Mouse (Mus musculus) fat pad, adult 2 months (tissue): ENCODE results near the gene Tmem209.
A peak's percentile ranks its signal among the peaks of the same experiment; 100 is the strongest.

Source experiments
- DNase-seq: peaks from one replicate; pipeline ENCODE4 v3.0.0-alpha.2; 2011; ENCODE audit warnings: low read depth, low spot score; ENCODE audit errors: extremely low read depth

Gene Tmem209

GRCm38 (mm10) chr6:30509265-30510239 lies at the start of gene Tmem209, which contains the start of gene Ssmem1:
TSS of gene Tmem209 (minus strand) at chr6:30509783.
TSS of gene Ssmem1 (plus strand) at chr6:30509849.
- DNase-seq, result peak; percentile 62

- no peak for DNase-seq
Measured at GRCm38 (mm10) chr6:30556080-30556479, 46.5 kb upstream of the Tmem209 start.

- DNase-seq, result no peak
Measured at GRCm38 (mm10) chr6:30554621-30555170, 45.1 kb upstream of the Tmem209 start.

GRCm38 (mm10) chr6:30554092-30554491 lies 44.5 kb upstream of the Tmem209 start:
- DNase-seq, result no peak

- DNase-seq, result no peak
Measured at GRCm38 (mm10) chr6:30553381-30554010, 43.9 kb upstream of the Tmem209 start.

GRCm38 (mm10) chr6:30552628-30553027 lies 43.0 kb upstream of the Tmem209 start:
- DNase-seq, result no peak

- DNase-seq, result no peak
Measured at GRCm38 (mm10) chr6:30551644-30552580, 42.3 kb upstream of the Tmem209 start.

GRCm38 (mm10) chr6:30551193-30551515 lies 41.6 kb upstream of the Tmem209 start:
- DNase-seq, result no peak

- DNase-seq, result no peak
Measured at GRCm38 (mm10) chr6:30550496-30551192, 41.1 kb upstream of the Tmem209 start.

GRCm38 (mm10) chr6:30549231-30549761 lies 39.7 kb upstream of the Tmem209 start:
- DNase-seq, result no peak

- DNase-seq, result no peak
Measured at GRCm38 (mm10) chr6:30547656-30548306, 38.2 kb upstream of the Tmem209 start.

GRCm38 (mm10) chr6:30547274-30547645 lies 37.7 kb upstream of the Tmem209 start:
- DNase-seq, result no peak

- DNase-seq, result no peak
Measured at GRCm38 (mm10) chr6:30546571-30547273, 37.1 kb upstream of the Tmem209 start.

- no peak for DNase-seq
Measured at GRCm38 (mm10) chr6:30545689-30546088, 36.1 kb upstream of the Tmem209 start.

- DNase-seq, result no peak
Measured at GRCm38 (mm10) chr6:30543851-30544250, 34.3 kb upstream of the Tmem209 start.

GRCm38 (mm10) chr6:30543077-30543476 lies 33.5 kb upstream of the Tmem209 start:
- DNase-seq, result no peak

- no peak for DNase-seq
Measured at GRCm38 (mm10) chr6:30542277-30542676, 32.7 kb upstream of the Tmem209 start.

GRCm38 (mm10) chr6:30541009-30541799 lies 31.6 kb upstream of the Tmem209 start, which contains the start of gene Cpa2:
TSS of gene Cpa2 (plus strand) at chr6:30541582.
- DNase-seq, result no peak
